ENCODE assay signal across 10 mouse cellular contexts in the genomic region with DNA sequence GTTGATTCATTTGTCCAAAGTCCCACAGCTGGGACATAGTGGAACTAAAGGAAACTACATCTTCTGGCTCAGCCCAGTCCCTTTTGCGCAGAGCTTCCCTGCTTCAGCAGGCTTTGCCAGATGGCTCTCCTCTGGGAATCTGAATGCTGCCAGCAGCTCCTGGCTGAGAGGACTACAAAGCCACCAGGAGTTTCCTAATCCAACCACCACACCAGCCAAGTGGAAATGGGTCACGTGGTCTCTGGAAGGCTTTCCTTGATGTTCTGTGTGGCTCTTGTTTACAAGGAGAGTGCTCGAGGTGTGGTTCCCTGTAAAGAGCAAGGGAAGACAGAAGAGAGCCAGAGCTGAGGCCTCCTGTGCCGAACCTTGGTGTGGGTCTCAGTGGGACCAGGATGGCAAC. TPM values are rescaled to one million over a fixed set of nuclear protein-coding genes. Genes with fewer than 3 reads are reported as not detected.
DNase-seq lines count a peak whose midpoint lies in the region; ATAC-seq lines count a peak whose summit lies in the region.
"Had no signal": no experiment of that assay in that cellular context is flagged by ENCODE, and none has a peak within 500 bp of the region (broad histone marks: within the 10 kb centered on the region; RNA-seq: fewer than 3 reads in every experiment).

No protein-coding gene starts in this region.

- no peaks in the 10 kb centered on the region for H3K9me3 ChIP-seq in kidney, embryonic 16.5 days (ENCODE audit: low read length)
- H3K9me3 ChIP-seq: G1E had no signal

- WGBS in kidney, embryonic 16.5 days: 40% methylated on average over 4 of the region's 4 CpGs

- H3K9ac ChIP-seq in kidney, embryonic 16.5 days (replicated peaks; ENCODE audit: low read length): no peak overlapping the region

- H3K4me3 ChIP-seq in kidney, embryonic 16.5 days (ENCODE audit: low read length): no peak overlapping the region

- no peaks in the 10 kb centered on the region for H3K36me3 ChIP-seq in kidney, embryonic 16.5 days (ENCODE audit: insufficient read depth, low read length)
- H3K36me3 ChIP-seq: G1E had no signal

- no peaks in the 10 kb centered on the region for H3K27me3 ChIP-seq in kidney, embryonic 16.5 days (ENCODE audit: insufficient read depth, low read length)

- H3K4me1 ChIP-seq in kidney, embryonic 16.5 days (ENCODE audit: insufficient read depth, low read length): no peaks in the 10 kb centered on the region

- no peak overlapping the region for H3K27ac ChIP-seq in kidney, embryonic 16.5 days (ENCODE audit: low read length)
- H3K27ac ChIP-seq: macrophage had no signal

- DNase-seq in kidney, adult 11 months: peak; percentile 31
- DNase-seq in adrenal gland, postnatal 36 days: peak; percentile 45 to 76
- DNase-seq in frontal cortex, postnatal 36 days (ENCODE audit: low spot score in 2 of 2): peak; percentile 30 to 67
- peak; percentile 14 to 70 for DNase-seq in kidney, postnatal 25 days
- peak; percentile 70 for DNase-seq in lung, postnatal 10 days
- DNase-seq in B cell, adult 2 months: no peak

- H3K4me2 ChIP-seq in kidney, embryonic 16.5 days (replicated peaks; ENCODE audit: low read depth, low read length): no peak overlapping the region

- ATAC-seq in kidney, embryonic 16.5 days (ENCODE audit: low FRiP score, low TSS enrichment): no peak
- no peak for ATAC-seq in monocyte, adult 5-6 weeks (replicated peaks; ENCODE audit: insufficient number of reproducible peaks, low FRiP score, low TSS enrichment, poor library complexity, severe bottlenecking)

RNA-seq across cellular contexts. Expression of a gene that starts 4.8 kb away (rescaled TPM):
- 0.17 TPM in 2 replicates for polyA plus RNA-seq in kidney, embryonic 16.5 days (2015; fragmentation: Nextera tagmentation; extraction: Ambion mirVana)
- total RNA-seq in adrenal gland, postnatal 36 days (2021): 1 to 10 TPM; 2.5 to 3.3 TPM
- total RNA-seq in monocyte, adult 5-6 weeks (2017): 0.19 to 0.43 TPM in 2 of 3 replicates, not detected in the other
- polyA plus RNA-seq: G1E, macrophage had no signal

RNA-seq across cellular contexts. Expression of a gene that starts 14.3 kb away (rescaled TPM):
- polyA plus RNA-seq in kidney, embryonic 16.5 days (2015; fragmentation: Nextera tagmentation; extraction: Ambion mirVana): not detected in 2 replicates
- total RNA-seq in adrenal gland, postnatal 36 days (2021): not detected
- not detected in 3 replicates for total RNA-seq in monocyte, adult 5-6 weeks (2017)
- total RNA-seq: G1E had no signal
- polyA plus RNA-seq: G1E, macrophage had no signal

Comparison
In these comparisons a context has a peak if more than half of its experiments do, and no peak if none do; other contexts are left out.
1. DNase-seq: peak in kidney, adult 11 months (single experiment), adrenal gland, postnatal 36 days (2 of 2), frontal cortex, postnatal 36 days (2 of 2), kidney, postnatal 25 days (2 of 2) and lung, postnatal 10 days (single experiment); none in B cell, adult 2 months (0 of 2).